Mouse (Mus musculus) gonadal fat pad, adult 2 months (tissue): ENCODE data around the gene Dpp9. TPM values are rescaled to one million over a fixed set of nuclear protein-coding genes. Genes with fewer than 3 reads are reported as not detected.

Experiments
- DNase-seq: peaks from one replicate; pipeline ENCODE4 v3.0.0-alpha.2; 2012; ENCODE audit warnings: low read depth
- polyA plus RNA-seq: library from polyadenylated mRNA; depleted of rRNA; stranded (reverse); fragments of >200 nt; gene quantifications from 2 replicates; pipeline ENCODE4 v1.2.3, GENCODE M21; 2012

Gene Dpp9
- polyA plus RNA-seq, 1 experiment = 34.1 TPM

- no peak for DNase-seq
Observed at GRCm38 (mm10) chr17:56229943-56230342, 11.2 kb upstream of the Dpp9 start.

DNA sequence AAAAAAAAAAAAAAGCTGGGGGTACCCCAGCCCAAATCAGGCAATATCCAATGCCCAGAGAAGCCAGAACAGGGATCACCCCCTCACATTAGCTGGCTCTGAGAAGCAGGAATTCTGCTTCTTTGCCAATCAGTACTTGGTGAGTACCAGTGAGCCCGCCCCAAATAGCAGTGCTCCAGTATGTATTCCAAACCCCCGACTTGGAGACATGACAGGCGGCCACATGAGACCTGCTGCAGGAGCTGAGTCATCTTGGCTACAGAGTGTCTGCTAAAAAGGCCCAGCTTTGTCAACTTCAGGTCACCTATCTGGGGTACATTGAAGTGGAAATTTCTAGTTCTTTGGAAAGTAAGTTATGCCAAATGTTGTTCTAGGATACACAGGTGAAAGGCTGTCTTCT lies 7.9 kb upstream of the Dpp9 start:
- DNase-seq = no peak

- no peak for DNase-seq
Observed at GRCm38 (mm10) chr17:56224916-56225315, 6.2 kb upstream of the Dpp9 start.

DNA sequence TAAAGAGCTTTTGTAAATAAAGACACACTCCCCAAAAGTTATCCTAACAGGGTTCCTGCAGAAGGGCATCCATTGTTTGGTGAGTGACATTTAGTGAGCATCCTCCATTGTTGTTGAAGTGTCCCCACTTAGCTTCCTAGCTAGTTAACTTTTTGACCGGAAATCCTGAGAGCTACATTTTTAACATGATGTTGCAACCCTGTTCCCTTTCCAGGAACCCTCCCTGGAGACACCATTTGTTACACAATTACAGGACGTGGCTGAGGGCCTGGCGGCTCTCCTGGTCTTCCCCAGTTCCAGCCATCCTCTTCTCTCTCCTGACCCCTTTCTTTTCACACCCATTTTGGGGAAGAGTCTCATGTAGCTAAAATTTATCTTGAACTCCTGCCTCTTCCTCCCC lies 1.1 kb upstream of the Dpp9 start:
- DNase-seq = no peak

GRCm38 (mm10) chr17:56219251-56219650 lies 546 bp upstream of the Dpp9 start:
- DNase-seq = no peak

GRCm38 (mm10) chr17:56217670-56218069 lies 1.0 kb downstream of the Dpp9 start:
- no peak for DNase-seq

GRCm38 (mm10) chr17:56214229-56214628 lies 4.5 kb downstream of the Dpp9 start:
- DNase-seq = no peak

GRCm38 (mm10) chr17:56212676-56213075 lies 6.0 kb downstream of the Dpp9 start:
- DNase-seq = no peak

DNA sequence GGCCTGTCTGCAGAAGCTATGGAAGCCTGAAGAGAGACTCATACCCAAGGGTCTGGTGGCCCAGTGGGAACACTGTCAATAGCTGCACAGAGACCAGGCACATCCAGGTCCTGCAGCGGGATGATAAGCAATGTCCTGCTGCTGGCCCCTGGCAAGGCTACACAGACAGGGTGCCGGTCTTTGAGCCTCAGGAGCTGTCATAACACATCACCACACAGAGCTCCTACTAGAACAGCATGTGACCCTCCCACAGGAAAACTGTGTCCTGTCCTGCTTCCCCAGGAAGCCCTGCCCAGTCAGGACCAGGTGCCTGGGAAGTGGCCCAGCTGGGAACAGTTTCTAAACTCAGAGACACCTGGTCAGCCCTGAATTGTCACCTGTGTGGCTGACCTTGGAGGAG lies 7.6 kb downstream of the Dpp9 start:
- DNase-seq = no peak

- no peak for DNase-seq
Observed at GRCm38 (mm10) chr17:56208821-56209220, 9.9 kb downstream of the Dpp9 start.

- DNase-seq = no peak
Observed at GRCm38 (mm10) chr17:56207963-56208530, 10.7 kb downstream of the Dpp9 start.

DNA sequence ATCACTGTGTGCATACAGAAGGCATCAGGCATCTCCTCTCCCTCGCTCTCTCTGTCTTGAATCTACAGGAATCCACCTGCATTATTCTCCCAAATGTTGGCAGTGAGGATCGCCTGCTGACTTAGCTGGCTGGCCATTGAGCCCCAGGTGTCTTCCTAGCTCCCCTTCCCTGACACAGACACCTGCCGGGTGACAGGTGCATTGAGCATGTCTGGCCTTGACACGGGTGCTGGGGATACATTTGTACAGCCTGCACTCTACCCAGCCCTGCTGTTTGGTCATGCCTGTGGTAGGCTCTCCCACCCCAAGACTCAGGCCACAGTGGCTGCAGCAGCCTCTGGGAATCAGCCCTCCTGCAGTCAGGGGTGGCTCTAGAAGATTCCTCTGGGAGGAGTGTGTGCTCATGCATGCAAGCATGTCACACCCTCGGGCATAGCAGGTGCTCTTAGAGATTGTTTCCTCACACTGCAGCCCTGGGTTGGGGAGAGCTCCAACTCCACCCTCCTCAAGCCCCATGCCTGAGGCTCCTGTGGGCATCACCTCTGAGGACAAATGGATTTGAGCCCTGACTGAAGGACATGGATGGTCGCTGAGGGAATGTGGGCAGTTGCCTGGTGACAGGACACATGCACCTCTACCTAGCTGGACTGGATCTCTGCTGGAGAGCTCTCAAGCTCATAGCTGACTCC lies 11.6 kb downstream of the Dpp9 start:
- DNase-seq = no peak

DNA sequence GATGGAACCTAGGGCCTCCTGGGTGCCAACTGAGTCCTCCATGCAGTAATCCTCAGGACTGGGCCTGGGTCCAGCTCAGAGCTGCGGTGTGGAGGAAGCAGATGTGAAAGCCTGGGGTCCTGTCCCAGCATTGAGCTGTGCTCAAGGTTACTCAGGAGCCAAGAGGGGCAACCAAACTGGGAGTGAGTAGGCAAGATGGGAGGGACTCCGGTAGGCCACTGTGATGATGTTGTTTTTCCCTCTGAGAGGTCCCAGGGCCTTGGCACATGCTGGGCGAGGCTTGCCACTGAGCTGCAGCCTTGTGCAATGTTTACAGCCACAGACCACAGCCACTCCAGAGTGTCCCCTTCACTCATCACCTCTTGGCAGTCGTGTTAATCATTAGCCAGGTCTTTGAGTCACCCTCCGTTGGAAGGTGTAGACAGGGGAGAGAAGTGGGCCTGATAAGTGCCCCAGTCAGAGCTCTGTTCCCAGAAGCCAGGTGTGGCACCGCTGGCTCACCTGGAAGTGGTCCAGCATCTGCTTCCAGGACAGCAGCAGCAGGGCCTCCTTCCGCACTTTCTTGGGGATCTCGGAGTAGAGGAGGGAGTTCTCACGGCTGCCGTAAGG lies 12.3 kb downstream of the Dpp9 start:
- DNase-seq = no peak

GRCm38 (mm10) chr17:56203729-56204128 lies 15.0 kb downstream of the Dpp9 start:
- no peak for DNase-seq

- DNase-seq = no peak
Observed at GRCm38 (mm10) chr17:56202476-56202875, 16.2 kb downstream of the Dpp9 start.

DNA sequence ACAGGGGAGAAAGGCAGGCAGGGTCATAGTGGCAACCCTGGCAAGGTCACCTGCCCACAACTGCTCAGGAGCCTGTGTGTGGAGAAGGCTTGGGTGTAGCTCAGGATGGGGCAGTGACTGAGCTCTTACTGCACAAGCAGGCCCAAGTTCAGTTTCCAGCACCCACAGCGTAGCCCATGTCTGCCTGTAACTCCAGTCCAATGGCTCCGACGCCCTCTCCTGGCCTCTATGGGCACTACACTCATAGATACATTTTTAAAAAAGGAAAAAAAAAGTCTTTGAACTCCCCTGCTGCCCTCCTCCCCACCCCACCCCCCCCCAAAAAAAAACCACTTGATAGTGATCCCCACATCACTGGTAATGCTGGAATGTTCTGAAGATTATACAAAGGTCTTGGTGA lies 17.1 kb downstream of the Dpp9 start:
- DNase-seq = no peak

DNA sequence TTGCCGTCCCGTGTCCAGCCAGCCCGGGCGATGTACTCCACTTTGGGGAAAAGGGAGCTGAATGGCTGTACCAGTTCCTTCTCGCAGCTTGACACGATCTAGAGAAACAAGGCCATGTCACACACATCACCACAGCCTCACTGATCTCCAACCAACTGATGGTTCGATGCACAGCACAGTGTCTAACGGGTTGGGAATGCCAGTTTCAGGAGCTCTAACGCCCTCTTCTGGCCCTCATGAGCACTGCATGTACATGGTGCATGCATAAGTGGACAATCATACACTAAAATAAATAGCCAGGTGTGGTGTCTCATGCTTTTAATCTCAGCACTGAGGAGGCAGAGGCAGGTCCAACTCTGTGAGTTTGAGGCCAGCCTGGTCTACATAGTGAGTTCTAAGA lies 18.1 kb downstream of the Dpp9 start:
- DNase-seq = no peak

- no peak for DNase-seq
Observed at GRCm38 (mm10) chr17:56196860-56197259, 21.8 kb downstream of the Dpp9 start.

- DNase-seq = no peak
Observed at GRCm38 (mm10) chr17:56194765-56195164, 23.9 kb downstream of the Dpp9 start.

- no peak for DNase-seq
Observed at GRCm38 (mm10) chr17:56194357-56194756, 24.3 kb downstream of the Dpp9 start.

DNA sequence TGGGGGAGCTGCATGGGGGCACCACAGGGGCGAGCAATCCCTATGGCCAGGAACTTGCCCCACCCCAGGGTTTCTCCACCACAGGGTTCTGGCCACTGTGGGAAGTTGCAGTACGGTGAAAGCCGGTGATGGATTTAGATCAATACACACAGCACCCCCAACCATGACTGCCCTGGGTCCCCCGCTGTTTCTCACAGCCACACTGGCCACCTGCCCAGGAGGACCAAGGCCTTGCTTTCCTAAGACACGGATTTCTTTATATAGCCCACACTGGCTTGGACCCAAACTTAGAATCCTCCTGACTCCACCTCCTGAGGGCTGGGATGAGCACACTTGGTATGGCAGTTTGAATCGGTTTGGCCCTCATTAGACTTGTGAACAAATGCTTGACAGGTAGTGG lies 27.4 kb downstream of the Dpp9 start:
- DNase-seq = no peak

- DNase-seq = no peak
Observed at GRCm38 (mm10) chr17:56185281-56186141, 33.2 kb downstream of the Dpp9 start.
